Mouse (Mus musculus) cerebellum, adult 11 months (tissue): ENCODE data around the gene 1700001O22Rik.

Experiments used
- DNase-seq: peaks from one replicate; pipeline ENCODE4 v3.0.0; 2022

Gene 1700001O22Rik

GRCm38 (mm10) chr2:30750025-30750424 is 53.4 kb downstream of the 1700001O22Rik start:
- DNase-seq, result no peak

- no peak for DNase-seq
These were observed 55.8 kb downstream of the 1700001O22Rik start for GRCm38 (mm10) chr2:30747602-30748162.
